Mouse (Mus musculus) E14TG2a.4 (cell line): ENCODE data around the gene Nsd1.
A peak's percentile ranks its signal among the peaks of the same experiment; 100 is the strongest.

ENCODE experiments used
- H3K27me3 ChIP-seq: 2 replicates; pipeline ENCODE4 v1.6.1; 2014; ENCODE audit warnings: low read length, control low read depth; ENCODE audit not compliant: insufficient read depth
- H3K36me3 ChIP-seq: 2 replicates; pipeline ENCODE4 v1.6.1; 2014; ENCODE audit warnings: low read length, control low read depth; ENCODE audit not compliant: insufficient read depth
- H3K4me1 ChIP-seq: replicated peaks from 2 replicates; pipeline ENCODE4 v1.6.1; 2014; ENCODE audit warnings: low read depth, low read length, control low read depth
- H3K4me3 ChIP-seq: replicated peaks from 2 replicates; pipeline ENCODE4 v1.5.1; 2014; ENCODE audit warnings: mild to moderate bottlenecking, low read length
- H3K9me3 ChIP-seq: 2 replicates; pipeline ENCODE4 v1.6.1; 2014; ENCODE audit warnings: low read length, control low read depth
- CTCF ChIP-seq: conservative IDR thresholded peaks from 2 replicates; pipeline ENCODE4 v1.5.1; 2014; ENCODE audit warnings: low read length
- NANOG ChIP-seq: IDR thresholded peaks from 2 replicates; pipeline ENCODE4 v1.6.1; 2014; ENCODE audit warnings: borderline replicate concordance, low read length, mixed read lengths
- POU5F1 ChIP-seq: IDR thresholded peaks from 2 replicates; pipeline ENCODE4 v1.6.1; 2014; ENCODE audit warnings: low read length, borderline replicate concordance

Gene Nsd1

DNA sequence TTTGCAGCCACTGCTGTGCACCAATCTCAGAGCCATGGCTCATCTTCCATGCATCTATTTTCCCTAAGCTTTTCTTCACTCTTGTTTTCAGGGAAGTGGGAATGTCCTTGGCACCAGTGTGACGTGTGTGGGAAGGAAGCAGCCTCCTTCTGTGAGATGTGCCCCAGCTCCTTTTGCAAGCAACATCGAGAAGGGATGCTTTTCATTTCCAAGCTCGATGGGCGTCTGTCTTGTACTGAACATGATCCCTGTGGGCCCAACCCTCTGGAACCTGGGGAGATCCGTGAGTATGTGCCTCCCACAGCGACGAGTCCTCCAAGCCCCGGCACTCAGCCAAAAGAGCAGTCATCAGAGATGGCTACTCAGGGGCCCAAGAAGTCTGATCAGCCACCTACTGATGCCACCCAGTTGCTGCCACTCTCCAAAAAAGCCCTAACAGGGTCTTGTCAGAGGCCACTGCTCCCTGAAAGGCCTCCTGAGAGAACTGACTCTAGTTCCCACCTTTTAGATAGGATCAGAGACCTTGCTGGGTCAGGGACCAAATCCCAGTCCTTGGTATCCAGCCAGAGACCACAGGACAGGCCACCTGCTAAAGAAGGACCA is 102.5 kb downstream of the Nsd1 start:
- Histone ChIP-seq H3K27me3 (no peaks in the 10 kb centered on the region), H3K4me3 (no peak overlapping the region), H3K36me3 (peaks cover 99% of the 10 kb centered on the region), H3K4me1 (peaks cover 48% of the 10 kb centered on the region), H3K9me3 (no peaks in the 10 kb centered on the region)
- TF ChIP-seq POU5F1, result no peak
- no peak for TF ChIP-seq CTCF
- no peak for TF ChIP-seq NANOG

DNA sequence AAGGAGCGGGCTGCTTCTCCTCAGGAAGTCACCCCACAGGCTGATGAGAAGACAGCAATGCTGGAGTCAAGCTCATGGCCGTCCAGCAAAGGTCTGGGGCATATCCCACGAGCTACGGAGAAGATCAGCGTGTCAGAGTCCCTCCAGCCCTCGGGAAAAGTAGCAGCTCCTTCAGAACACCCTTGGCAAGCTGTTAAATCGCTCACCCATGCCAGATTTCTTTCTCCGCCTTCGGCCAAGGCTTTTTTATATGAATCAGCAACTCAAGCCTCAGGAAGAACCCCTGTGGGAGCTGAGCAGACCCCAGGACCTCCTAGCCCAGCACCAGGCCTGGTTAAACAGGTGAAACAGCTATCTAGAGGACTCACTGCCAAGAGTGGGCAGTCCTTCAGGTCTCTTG is 103.5 kb downstream of the Nsd1 start:
- TF ChIP-seq POU5F1 (no peak), NANOG (no peak), CTCF (no peak)
- no peak overlapping the region for H3K4me3 ChIP-seq
- H3K36me3 ChIP-seq, result peaks cover 99% of the 10 kb centered on the region

GRCm38 (mm10) chr13:55314891-55315412 is 105.4 kb downstream of the Nsd1 start:
- Histone ChIP-seq H3K4me3 (no peak overlapping the region), H3K9me3 (no peaks in the 10 kb centered on the region), H3K27me3 (no peaks in the 10 kb centered on the region), H3K36me3 (peaks cover 100% of the 10 kb centered on the region), H3K4me1 (peaks cover 59% of the 10 kb centered on the region)
- TF ChIP-seq POU5F1 (no peak), CTCF (no peak), NANOG (no peak)

More for the DNA sequence above, 103.5 kb downstream of the Nsd1 start:
- H3K27me3 ChIP-seq, result no peaks in the 10 kb centered on the region
- peaks cover 56% of the 10 kb centered on the region for H3K4me1 ChIP-seq
- H3K9me3 ChIP-seq, result no peaks in the 10 kb centered on the region

- no peak for TF ChIP-seq POU5F1
- TF ChIP-seq CTCF, result no peak
- TF ChIP-seq NANOG, result no peak
- no peaks in the 10 kb centered on the region for H3K27me3 ChIP-seq
- H3K4me1 ChIP-seq, result peaks cover 67% of the 10 kb centered on the region
- peaks cover 88% of the 10 kb centered on the region for H3K36me3 ChIP-seq
- no peak overlapping the region for H3K4me3 ChIP-seq
- no peaks in the 10 kb centered on the region for H3K9me3 ChIP-seq
Measured at GRCm38 (mm10) chr13:55318351-55318750, 108.8 kb downstream of the Nsd1 start.

DNA sequence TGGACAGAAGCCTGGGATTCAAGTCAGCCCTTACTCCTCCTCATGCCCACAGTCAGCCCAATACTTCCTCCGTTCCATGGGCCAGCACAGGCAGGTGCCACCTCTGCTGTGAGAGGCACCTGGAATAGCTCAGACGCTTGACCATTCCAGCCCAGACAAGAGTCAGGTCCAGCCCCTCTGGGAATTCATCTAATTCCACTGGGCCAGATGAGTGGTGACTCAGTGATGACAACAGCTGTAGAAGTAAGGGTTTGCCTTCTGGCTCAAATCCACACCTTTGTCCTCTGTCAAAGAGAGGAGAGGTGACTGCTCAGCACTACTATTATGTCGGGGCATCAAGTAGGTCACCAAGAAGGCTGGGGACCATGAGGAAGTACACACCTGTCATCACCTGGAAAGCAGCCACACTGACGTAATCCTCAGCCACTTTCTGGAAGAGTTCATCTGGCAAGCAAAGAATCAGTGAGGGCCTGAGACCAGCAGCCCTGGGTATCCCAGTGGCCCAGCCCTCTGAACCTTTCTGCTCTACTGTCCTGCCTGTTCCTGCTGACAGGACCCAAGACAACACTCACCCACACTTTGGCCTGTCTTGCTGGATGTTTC is 110.5 kb downstream of the Nsd1 start, which contains the start of gene Prelid1:
TSS of gene Prelid1 (plus strand) at position 570 of the 603 bp plus-strand sequence.
- H3K9me3 ChIP-seq, result no peaks in the 10 kb centered on the region
- peaks cover 69% of the 10 kb centered on the region for H3K4me1 ChIP-seq
- peaks cover 86% of the 10 kb centered on the region for H3K36me3 ChIP-seq
- TF ChIP-seq POU5F1 (no peak), CTCF (no peak), NANOG (no peak)
- H3K27me3 ChIP-seq, result no peaks in the 10 kb centered on the region
- peak within 1 kb of the TSS; percentile 94 for H3K4me3 ChIP-seq

DNA sequence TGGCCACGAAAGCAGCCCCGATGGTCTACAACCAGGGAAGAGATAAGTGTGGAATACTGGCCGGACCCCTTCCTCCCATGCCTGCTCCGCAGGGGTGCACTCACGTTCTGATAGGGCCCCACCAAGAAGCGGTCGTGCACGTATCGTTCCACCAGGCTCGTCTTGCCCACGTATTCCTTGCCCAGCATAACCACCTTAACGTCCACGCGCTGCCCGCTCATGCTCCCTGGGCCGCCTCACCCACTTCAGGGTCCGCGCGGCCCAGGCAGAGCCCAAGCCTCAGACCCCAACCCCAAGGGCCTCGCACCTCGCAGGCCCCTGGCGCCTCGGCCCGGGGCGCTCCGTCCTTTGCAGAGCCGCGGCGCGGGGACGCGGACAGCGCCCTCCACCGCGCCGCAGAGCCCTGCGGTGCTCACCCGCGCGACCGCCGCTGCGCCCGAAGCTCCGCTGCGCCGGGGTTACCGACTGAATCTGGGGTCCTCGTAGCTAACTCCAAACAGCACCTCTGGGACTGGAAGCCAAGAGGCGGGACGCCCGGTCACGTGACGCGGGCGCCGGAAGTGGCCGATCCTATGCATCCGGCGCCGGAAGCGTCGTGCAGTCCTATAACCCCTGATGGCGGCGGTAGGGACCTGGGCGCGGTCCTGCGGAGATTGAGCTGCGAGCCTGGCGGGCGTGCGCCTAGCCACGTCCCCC is 112.0 kb downstream of the Nsd1 start, which contains the start of gene Rab24:
TSS of gene Rab24 (minus strand) at position 513 of the 696 bp plus-strand sequence.
- H3K4me3 ChIP-seq, result peak within 1 kb of the TSS; percentile 94
- no peaks in the 10 kb centered on the region for H3K9me3 ChIP-seq
- H3K4me1 ChIP-seq, result peaks cover 69% of the 10 kb centered on the region
- peaks cover 83% of the 10 kb centered on the region for H3K36me3 ChIP-seq
- TF ChIP-seq NANOG (no peak), POU5F1 (no peak), CTCF (no peak)
- no peaks in the 10 kb centered on the region for H3K27me3 ChIP-seq

- H3K4me3 ChIP-seq, result peak overlapping the region; percentile 94
- H3K4me1 ChIP-seq, result peaks cover 71% of the 10 kb centered on the region
- no peaks in the 10 kb centered on the region for H3K27me3 ChIP-seq
- H3K36me3 ChIP-seq, result peaks cover 81% of the 10 kb centered on the region
- H3K9me3 ChIP-seq, result no peaks in the 10 kb centered on the region
- TF ChIP-seq NANOG (no peak), CTCF (0 out of 2 replicates have a peak, but pooled peaks have one; percentile 4)
Measured at GRCm38 (mm10) chr13:55322130-55322825, 112.7 kb downstream of the Nsd1 start.

GRCm38 (mm10) chr13:55325596-55325995 is 116.0 kb downstream of the Nsd1 start:
- Histone ChIP-seq H3K36me3 (peaks cover 58% of the 10 kb centered on the region), H3K4me1 (peaks cover 76% of the 10 kb centered on the region), H3K27me3 (no peaks in the 10 kb centered on the region), H3K9me3 (no peaks in the 10 kb centered on the region), H3K4me3 (peak overlapping the region; percentile 35)
- TF ChIP-seq CTCF (no peak), POU5F1 (no peak), NANOG (no peak)
